Mouse (Mus musculus) cerebellum, adult 11-12 months (tissue): ENCODE data around the gene Pan2.
"Not testable (repeated sequence)": the region's sequence is repeated elsewhere in the genome, so short reads cannot be mapped to it uniquely, and the experiment has no call there.

ENCODE experiments used
- DNase-seq: peaks from one replicate; pipeline ENCODE4 v3.0.0; 2022

Gene Pan2

DNA sequence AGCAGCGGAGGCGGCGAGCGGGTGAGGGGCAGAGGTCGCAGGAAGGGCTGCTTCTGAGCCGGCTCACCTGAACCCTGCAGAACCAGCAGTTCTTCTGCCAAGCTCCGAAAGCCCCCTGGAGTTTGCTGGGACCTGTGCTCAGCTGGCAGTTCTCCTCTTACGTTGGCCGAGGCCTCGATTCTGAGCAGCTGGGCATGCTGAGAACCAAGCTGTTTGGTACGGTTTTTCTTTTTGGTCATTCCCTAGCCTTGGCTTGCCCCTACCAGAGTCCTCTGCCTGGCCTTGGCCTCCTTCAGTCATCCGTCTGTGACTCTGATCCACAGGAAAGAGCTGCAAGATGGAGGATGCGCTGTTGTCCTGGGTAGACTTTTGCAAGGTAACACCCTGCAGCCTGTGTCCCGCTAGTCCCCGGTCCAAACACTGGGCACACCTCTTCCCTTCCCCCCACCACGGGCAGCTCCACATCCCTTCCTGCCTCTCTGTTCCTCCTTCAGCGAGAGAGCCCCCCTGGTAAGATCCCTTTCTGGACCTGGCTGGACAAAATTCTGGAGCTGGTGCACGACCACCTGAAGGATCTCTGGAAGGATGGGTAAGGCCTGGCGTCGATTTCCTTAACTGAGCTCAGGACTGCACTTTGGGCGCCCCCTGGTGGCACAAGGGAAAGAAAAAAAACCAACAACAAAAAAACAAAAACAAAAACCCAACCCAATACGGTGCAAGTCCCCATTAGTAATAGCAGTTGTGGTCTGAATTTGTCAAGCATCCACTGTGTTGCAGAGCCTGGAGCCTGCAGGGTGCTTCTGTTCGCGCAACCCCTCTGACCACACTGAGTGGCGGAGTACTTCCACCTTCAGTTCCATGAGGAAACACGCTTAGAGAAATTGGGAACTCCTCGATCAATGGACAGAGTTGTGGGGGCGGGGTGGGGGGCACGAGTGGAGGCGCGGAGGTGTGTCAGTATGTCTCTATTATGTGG lies 19.2 kb upstream of the Pan2 start:
- peak; percentile 97 for DNase-seq

DNA sequence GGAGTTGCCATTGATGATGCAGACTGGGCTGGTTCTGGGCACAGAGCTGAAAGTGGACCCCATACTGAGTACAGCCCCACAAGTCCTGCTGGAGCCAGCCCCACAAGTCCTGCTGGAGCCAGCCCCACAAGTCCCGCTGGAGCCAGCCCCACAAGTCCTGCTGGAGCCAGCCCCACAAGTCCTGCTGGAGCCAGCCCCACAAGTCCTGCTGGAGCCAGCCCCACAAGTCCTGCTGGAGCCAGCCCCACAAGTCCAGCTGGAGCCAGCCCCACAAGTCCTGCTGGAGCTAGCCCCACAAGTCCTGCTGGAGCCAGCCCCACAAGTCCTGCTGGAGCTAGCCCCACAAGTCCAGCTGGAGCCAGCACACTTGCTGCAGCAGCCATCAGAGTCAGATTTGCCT lies 12.5 kb upstream of the Pan2 start:
- peak; percentile 55 for DNase-seq

DNA sequence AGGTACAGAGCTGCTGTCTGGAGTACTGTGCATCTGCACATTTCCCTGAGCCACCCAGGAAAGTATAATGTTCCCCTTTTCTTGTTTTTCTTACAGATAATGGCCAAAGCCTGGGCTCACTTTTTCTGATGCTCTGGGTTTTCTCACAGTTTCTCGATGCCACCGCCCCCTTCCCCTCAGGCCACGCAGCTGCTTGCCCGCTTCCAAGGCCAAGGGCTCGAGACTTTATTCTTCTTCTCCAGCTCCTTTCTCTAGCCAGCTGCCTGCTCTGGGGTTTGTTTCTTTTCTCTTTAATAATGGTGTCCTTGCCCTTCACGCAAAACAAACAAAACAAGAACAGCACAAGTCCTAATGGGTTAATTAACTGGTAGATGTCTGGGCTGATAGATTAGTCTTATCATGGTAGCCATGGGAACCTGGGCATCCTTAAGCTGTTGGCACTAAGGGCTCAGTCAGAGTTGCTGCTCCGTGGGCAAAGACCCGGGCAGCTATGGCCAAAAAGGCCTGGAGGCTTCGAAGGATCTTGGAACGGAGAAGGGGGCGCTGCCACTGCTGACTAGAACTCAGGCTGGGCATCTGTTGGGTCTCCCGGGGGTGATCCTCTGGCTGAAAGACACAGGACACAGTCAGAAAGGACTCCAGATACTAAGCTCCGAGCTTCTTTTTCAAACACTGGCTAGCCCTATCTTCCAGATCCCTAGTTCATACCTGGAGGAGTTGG lies 6.6 kb upstream of the Pan2 start:
- DNase-seq = no peak

DNA sequence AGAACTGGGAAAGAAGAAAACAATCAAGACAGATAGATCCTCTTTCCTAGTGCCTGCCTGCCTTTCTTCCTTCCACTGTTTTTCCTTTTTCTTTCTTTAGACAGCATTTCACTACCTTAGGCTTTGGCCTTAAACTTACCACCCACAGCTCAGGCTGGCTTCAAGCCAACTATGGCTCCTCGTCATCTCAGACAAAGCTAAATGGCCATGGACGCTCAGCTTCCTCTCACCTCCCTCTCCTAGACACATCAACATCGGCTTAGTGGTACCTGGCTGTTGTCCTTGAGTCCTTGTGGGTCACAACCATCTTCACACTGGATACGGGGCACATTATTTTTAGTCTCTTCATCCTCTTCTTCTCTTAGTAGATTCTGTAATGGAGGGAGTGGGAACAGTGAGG lies 5.9 kb upstream of the Pan2 start:
- peak; percentile 61 for DNase-seq

DNA sequence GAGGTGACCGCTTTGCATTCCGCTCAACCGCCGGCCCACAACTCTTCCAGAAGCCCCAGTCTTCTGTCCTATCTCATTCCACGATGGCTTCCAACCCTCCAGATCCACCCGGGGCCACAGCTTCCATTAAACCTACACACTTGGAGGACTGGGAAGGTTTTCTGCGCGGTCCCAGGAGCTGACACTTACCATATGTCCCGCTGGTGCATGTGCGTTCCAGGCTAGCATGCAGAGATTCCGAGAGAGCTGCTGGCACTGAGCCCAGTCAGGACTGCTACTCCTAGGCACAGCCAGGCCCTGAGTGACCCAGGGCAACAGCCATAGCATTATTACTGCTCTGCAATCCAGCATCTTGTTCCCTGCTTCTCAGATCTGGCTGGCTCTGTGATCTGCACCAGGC lies 5.5 kb upstream of the Pan2 start:
- DNase-seq = peak; percentile 71

DNA sequence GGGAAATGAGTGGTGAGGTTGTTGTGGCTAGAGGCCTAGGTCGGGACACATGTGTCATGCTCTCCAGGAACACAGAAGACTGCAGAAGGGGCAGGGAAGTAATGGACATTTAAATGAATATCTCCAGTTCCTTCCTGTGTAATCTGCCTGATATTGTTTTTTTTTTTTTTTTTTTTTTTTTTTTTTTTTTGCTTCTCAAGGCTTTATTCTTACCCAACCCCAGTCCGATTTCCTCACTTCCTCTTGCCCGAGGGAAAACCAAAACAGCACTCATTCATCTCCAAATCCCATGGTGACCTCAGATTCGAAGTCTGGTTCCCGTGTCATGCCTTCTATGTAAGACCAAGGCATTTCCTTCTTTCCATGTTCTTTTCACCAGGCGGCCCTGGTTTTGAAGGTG lies 4.9 kb upstream of the Pan2 start:
- DNase-seq = no peak

DNA sequence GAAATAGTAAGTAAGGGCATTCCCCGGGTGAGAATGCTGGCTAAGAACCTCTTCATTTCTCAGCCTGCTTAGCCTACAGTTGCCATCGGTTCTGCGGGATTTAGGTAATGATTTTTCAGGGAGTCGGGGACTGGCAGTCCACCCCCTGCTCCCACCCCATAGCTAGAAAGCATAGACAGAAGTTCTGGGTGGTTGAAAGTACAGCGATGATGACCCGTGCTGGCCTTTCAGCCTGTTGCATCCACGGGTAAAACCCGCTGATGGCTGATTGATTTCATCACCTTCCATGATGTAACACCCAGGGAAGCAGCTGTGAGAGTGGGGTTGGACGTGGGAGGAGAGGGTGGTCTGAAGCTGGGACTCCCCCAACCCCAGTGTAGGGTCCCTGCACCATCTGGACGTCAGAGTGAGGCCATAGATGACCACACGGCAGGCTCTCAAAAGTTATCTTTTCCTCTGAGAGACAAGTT lies 4.4 kb upstream of the Pan2 start, which contains the start of gene Il23a:
Il23a (minus strand) TSS at position 51 of the 470 bp plus-strand sequence.
- DNase-seq = peak; percentile 18

DNA sequence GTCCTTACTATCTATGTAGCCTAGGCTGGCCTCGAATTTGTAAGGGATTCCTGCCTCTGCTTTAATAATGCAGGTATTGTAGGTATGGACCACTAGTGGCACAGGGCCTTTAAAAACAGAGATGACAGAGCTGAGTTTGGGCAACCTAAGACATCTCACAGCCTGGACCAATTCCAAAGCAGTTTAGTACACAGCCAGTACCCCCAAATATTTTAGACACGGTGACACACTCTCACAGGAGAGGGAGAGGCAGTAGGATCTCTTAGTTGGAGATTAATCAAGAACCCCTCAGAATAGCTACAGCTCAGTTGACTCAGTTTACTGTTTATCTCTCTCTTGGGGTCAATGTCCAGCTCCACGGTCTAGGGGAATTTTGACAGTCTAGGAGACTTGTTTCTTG lies 778 bp upstream of the Pan2 start:
- DNase-seq = peak; percentile 29

DNA sequence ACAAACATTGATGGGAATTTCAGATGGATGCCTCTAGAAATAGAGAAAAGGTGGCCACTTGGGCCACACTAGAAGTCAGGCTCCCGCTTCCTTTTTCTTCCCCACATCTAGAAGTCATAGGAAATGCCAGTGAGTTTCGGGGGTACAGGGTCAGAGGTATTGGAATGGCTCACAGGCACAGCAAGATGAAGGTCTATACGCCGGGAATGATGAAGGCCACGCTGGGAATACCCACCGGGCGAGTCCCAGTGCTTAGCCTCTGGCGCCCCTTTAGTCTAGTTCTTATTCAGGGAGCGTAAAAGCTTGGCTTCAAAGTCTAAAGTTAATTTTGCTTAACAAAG lies 380 bp upstream of the Pan2 start:
- no peak for DNase-seq

DNA sequence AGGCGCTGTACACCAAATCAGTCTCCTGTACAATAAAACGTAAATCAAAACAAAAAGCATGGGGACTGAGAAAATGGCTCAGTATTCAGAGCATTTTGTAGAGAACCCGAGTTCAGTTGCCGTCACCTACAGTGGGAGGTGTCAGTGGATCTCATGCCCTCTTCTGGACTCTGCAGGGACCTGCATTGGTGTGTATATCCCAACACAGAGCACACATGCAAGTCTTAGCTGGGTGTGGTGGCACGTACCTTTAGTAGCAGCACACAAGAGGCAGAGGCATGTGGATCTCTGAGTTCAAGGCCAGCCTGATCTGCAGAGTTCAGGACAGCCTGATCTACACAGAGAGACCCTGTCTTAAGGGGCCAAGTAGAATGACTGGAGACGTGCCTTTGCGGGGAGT lies 6.5 kb downstream of the Pan2 start:
- no peak for DNase-seq

DNA sequence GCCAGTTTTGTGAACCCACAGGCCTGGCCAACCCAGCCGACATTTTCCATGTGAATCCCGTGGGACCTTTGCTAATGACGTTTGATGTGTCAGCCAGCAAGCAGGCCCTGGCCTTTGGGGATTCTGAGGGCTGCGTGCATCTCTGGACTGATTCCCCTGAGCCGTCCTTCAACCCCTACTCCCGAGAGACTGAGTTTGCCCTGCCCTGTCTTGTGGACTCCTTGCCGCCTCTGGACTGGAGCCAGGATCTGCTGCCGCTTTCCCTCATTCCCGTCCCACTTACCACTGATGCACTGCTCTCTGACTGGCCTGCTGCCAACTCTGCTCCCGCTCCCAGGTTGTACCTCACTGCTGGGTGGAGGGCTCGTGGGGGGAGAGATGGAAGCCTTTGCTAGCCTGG lies 7.0 kb downstream of the Pan2 start:
- DNase-seq = peak; percentile 48

DNA sequence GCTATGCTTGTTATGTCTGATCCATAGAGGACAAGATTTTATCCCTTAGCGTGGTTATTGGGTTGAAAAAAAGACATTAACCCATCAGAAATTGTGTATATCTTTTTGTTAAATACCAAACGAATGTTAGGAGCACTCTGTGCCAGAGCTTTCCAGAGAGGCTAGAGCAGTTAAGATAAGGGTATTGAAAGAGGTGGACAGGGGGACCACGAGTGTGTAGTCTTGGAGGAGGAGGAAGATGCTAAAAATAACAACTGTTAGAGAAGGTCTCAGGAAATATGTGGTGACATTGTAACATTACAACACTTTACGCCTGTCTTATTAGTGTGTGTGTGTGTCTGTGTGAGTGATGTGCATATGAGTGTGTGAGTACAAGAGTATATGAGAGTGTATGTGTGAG lies 7.8 kb downstream of the Pan2 start:
- no peak for DNase-seq

DNA sequence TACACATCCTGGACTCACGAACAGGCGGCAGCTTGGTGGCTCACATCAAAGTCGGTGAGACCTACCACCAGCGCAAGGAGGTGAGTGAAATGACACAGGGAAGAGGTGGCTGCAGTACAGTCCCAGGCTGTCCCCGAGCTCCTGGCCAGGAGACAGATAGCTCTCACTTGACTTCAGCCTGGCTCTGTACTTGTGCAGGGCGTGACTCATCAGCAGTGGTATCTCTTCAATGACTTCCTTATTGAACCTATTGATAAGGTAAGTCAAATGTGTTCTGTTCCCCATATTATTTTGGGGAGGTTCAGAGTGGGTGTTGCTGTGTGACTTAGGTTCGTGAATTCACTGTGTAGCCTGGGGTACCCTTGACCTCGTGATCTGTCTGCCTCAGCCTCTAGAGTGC lies 12.4 kb downstream of the Pan2 start:
- DNase-seq = no peak

DNA sequence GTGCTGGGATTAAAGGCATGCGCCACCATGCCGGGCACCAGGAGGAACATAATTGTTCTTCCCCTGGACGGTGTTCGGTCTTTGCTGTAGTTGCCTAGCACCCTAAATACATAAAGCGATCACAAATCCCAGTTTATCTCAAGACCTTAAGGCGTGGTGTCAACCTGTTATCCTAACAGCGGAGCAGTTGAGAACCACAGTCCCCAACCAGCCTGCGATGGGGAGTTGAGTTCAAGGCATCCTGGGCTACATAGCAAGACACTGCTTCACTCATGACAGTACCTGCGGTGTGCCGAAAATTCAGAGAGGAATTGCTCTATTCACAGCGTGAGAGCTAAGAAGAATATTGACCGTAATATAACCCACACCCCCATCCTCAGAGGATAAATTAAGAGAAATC lies 18.5 kb downstream of the Pan2 start:
- no peak for DNase-seq

DNA sequence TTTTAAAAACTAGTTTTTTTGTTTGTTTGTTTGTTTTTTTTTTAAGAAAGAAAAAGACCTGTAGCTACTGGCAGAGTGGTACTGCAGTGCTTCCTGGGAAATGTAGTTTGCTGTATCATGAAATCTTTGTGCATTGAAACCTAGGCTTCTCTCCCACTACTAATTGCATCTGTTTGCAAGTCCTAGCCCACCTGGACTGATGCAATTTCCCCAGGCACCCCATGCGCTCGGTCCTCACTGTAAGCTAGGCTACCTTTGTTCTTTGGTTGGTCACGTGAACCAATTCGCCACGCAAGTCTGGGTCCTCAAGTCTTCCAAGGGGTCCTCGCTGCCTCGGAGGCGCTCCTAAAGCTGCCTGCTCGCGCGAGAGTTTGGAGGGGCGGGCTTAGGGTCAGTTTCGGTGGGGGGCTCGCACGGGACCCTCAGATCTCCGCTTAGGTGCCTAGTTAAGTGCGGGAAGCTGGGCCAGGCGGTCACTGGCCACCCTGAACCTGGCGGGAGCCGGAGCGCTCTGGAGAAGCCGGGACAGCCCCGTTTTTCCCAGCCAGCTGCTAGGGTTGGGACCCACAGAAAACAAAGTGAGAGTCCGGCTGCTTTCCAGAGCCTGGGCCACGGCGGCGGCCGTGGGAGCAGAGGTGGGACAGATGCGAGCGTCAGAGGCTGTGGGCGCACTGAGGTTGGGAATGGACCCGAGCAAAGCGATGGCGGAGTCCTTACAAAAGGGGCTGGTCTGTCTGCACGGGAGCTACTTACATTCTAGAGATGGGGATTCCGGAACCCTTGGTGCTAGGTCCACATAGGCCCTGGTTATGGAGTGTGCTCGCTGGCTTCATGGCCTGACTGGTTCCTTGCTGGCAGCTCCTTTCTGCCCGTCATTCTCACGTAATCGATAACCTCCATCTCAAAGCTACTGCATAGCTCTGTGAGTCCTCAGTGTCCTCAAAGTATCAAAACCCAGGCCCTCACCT lies 19.3 kb downstream of the Pan2 start, which contains the start of gene Cnpy2:
Cnpy2 (plus strand) TSS at position 319 of the 968 bp plus-strand sequence.
- DNase-seq = peak; percentile 70

DNA sequence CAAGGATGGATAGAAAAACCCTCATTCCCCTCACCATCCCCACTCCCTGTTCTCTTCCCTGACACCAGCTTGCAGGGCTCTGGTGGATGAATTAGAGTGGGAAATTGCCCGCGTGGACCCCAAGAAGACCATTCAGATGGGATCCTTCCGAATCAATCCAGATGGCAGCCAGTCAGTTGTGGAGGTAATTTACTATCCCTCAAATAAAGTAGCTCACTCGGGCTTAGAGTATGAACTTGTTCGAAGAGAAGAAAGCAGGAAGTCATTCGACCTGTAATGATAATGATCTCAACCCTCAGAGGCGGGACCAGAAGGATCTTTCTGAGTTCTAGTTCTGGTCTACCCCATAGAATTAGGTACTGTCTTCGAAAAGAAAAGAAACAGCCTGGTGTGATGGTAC lies 20.4 kb downstream of the Pan2 start:
- no peak for DNase-seq

DNA sequence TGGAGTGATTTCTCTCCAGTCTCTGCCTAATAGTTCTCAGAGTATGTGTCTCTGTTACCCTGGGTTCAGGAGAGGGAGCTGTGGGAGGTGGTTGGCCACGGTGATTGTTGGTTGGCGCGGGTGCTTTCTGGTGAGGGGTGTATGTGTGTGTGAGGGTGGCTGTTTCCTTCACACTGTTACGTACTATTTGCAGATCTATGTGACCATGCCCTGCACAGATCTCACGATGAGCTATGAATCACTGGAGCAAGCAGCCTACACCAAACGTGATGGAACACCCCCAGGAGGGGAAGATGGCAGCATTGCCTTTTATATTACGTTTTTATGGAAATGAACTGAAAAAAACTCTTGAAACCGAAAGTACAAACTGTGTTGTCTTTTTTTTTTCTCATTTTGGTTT lies 23.7 kb downstream of the Pan2 start:
- no peak for DNase-seq

DNA sequence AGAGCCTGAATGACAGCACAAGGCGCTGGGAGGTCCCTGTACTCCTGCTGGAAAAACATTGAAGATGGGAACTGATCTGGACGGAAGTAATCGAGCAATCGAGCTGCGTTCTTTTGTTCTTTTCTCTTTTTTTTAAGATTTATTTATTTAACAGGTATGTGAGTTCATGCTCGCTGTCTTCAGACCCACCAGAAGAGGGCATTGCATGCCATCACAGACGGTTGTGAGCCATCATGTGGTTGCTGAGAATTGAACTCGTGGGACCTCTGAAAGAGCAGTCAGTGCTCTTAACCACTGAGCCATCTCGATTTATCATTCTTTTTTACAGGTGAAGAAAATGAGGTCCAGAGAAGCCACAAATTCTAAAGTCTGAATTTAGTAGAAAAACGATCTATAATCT lies 24.5 kb downstream of the Pan2 start:
- DNase-seq = no peak

DNA sequence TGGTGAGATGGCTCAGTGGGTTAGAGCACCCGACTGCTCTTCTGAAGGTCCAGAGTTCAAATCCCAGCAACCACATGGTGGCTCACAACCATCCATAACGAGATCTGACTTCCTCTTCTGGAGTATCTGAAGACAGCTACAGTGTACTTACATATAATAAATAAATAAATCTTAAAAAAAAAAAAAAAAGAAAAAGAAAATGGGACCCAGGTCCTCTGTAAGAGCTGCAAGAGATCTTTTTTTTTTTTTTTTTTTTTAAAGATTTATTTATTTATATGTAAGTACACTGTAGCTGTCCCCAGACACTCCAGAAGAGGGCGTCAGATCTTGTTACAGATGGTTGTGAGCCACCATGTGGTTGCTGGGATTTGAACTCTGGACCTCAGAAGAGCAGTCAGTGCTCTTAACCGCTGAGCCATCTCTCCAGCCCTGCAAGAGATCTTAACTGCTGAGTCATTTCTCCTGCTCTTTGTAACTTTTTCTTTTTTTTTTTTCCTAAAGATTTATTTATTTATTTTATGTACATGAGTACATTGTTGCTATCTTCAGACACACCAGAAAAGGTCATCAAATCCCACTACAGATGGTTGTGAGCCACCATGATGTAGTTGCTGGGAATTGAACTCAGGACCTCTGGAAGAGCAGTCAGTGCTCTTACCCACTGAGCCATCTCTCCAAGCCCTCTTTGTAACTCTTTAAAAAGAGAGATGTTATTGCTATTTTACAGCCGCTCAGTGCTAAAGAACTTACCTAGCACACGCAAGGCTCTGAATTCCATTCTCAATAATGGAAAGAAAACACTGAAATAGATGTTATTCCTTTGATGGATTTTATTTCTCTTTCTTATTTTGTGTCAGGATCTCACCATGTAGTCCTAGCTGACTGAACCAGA lies 29.5 kb downstream of the Pan2 start:
- DNase-seq = not testable (repeated sequence)

DNA sequence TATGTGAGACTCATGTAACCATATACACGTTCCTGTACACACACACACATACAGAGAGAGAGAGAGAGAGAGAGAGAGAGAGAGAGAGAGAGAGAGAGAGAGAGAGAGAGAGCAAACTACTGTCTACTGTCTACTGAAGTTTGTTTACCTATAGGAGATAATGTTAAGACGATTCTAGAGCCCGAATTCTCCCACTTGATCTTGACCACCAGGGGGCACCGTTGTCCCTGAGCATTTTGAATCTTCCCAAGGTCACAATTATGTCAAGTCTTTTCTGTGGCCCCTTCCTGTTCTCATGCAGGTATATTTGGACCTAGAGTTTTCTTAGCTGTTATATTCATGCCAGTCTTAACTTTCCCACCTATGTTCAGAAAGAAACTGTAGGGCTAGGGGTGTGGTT lies 32.4 kb downstream of the Pan2 start:
- peak; percentile 50 for DNase-seq

DNA sequence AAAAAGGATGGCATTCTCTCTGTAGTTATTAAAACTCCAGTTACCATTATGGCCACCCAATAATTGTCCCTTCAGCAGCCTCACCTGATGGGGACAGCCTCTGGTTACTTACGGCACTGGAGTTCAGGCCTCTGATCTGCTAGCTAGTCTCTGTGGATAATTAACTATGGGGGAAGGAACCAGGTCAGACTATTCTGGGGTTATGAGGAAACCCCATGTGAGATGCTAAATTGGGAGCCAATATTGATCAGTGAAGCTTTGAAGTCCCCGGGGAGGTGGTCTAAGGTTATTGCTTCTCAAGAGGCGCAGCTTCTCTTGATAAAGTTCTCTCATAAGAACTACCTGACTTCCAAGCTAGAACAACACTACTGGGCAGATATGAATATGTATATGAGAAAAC lies 33.1 kb downstream of the Pan2 start:
- DNase-seq = no peak

DNA sequence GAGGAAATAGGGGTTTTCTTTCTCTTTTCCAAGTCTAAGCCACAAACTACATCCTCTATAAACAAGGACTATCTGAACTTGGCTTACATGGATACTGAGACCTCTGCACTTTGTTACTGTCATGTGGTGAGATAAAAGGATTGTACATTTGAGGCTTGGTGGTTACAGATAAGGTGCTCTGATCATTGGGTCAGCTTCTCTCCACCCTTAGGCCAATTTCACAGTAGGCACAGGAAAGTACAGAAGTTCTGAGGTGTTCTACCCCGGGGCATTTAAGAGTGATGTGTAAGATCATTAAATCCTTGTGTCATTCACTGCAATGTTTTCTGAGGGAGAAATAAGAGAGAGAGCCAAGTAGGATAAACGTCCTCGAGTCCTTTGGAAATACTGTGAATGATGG lies 33.5 kb downstream of the Pan2 start:
- no peak for DNase-seq
